Mouse (Mus musculus) E14TG2a.4 (cell line): ENCODE results near the gene Gm47289.

Source experiments
- CTCF ChIP-seq: conservative IDR thresholded peaks from 2 replicates; pipeline ENCODE4 v1.5.1; 2014; ENCODE audit warnings: low read length
- NANOG ChIP-seq: IDR thresholded peaks from 2 replicates; pipeline ENCODE4 v1.6.1; 2014; ENCODE audit warnings: borderline replicate concordance, low read length, mixed read lengths
- POU5F1 ChIP-seq: IDR thresholded peaks from 2 replicates; pipeline ENCODE4 v1.6.1; 2014; ENCODE audit warnings: low read length, borderline replicate concordance

GRCm38 (mm10) chr9:119149601-119150000, 9.4 kb upstream of the Gm47289 start:
- no peak for TF ChIP-seq CTCF
- TF ChIP-seq POU5F1, result no peak
- no peak for TF ChIP-seq NANOG
